Comparison of ENCODE assay signal across 10 mouse cellular contexts in the genomic region with DNA sequence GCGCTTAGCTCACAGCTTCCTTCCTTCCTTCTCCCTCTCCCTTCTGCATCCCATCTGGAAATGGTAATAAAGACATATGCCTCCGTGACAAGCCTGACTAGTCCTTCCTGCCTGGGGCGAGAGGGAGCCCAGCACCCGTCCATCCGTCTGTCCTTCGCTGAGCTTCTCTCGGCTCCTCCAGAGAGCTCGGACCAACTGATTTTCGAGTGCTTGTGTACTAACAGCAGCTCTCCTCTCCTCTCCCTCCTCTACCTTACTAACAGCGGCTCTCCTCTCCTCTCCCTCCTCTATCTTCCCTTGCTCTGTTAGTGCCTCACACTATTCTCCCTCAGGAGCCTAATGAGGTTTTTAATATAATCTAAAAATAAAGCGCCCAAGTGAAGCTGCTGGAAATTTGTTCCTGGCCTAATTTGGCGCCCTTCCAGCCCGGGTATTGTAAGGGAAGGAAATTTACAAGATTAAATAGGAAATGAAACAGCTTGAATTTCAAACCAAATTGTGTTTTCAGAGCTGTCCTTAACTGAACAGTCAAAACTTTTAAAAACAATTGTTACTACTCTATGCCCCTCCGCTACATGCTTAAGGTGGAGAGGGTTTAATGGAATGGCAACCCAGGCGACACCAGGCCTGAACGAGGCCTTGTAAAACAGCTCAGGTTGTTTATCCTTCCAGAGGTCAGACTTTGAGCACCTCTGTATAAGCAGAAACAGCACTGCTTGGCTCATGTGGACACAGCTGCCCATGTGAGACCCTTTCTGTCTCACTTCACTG. TPM values are rescaled to one million over a fixed set of nuclear protein-coding genes. Genes with fewer than 3 reads are reported as not detected.
A peak's percentile ranks its signal among the peaks of the same experiment; 100 is the strongest.
DNase-seq lines count a peak whose midpoint lies in the region; ATAC-seq and TF ChIP-seq lines count a peak whose summit lies in the region.
"Had no signal": no experiment of that assay in that cellular context is flagged by ENCODE, and none has a peak within 500 bp of the region (broad histone marks: within the 10 kb centered on the region; RNA-seq: fewer than 3 reads in every experiment).

No protein-coding gene starts in this region.

- no peaks in the 10 kb centered on the region for H3K4me1 ChIP-seq in lung, embryonic 14.5 days (ENCODE audit: insufficient read depth)
- H3K4me1 ChIP-seq in lung, adult 2 months (ENCODE audit: control insufficient read depth, insufficient read depth, low read length), result no peaks in the 10 kb centered on the region
- peaks cover 35% of the 10 kb centered on the region for H3K4me1 ChIP-seq in neural tube, embryonic 15.5 days

- ATAC-seq in lung, embryonic 14.5 days (ENCODE audit: insufficient read depth), result peak; percentile 38
- peak; percentile 61 for ATAC-seq in neural tube, embryonic 15.5 days (ENCODE audit: low FRiP score)
- ATAC-seq in megakaryocyte progenitor cell, adult 5-6 weeks (replicated peaks; ENCODE audit: poor library complexity), result no peak

- peaks cover 68% of the 10 kb centered on the region for H3K36me3 ChIP-seq in lung, embryonic 14.5 days (ENCODE audit: insufficient read depth)
- peaks cover 32% of the 10 kb centered on the region for H3K36me3 ChIP-seq in neural tube, embryonic 15.5 days

- WGBS in lung, embryonic 14.5 days, result 58% methylated on average over 16 of the region's 16 CpGs
- 50% methylated on average over 16 of the region's 16 CpGs for WGBS in lung, adult 2 months
- WGBS in neural tube, embryonic 15.5 days, result 45% methylated on average over 16 of the region's 16 CpGs

- intact Hi-C loops in left cerebral cortex, postnatal 4 days (cut with DNase I), result no loop called here

- H3K4me3 ChIP-seq in lung, embryonic 14.5 days (ENCODE audit: low read depth, low read length), result no peak overlapping the region
- H3K4me3 ChIP-seq in lung, adult 2 months (replicated peaks; ENCODE audit: extremely low read depth, low read depth, low read length), result no peak overlapping the region
- no peak overlapping the region for H3K4me3 ChIP-seq in neural tube, embryonic 15.5 days (replicated peaks)

- H3K9me3 ChIP-seq in lung, embryonic 14.5 days (ENCODE audit: low read depth, low read length), result no peaks in the 10 kb centered on the region
- H3K9me3 ChIP-seq in neural tube, embryonic 15.5 days (replicated peaks), result no peaks in the 10 kb centered on the region

- no peaks in the 10 kb centered on the region for H3K27me3 ChIP-seq in lung, embryonic 14.5 days (ENCODE audit: insufficient read depth, low read length)
- no peaks in the 10 kb centered on the region for H3K27me3 ChIP-seq in neural tube, embryonic 15.5 days (replicated peaks)

- no peak for TF ChIP-seq CTCF in lung, embryonic 14.5 days (IDR thresholded peaks at IDR 0.05; ENCODE audit: low read depth)
- TF ChIP-seq CTCF in lung, adult 2 months (IDR thresholded peaks at IDR 0.05; ENCODE audit: insufficient read depth, low read length), result no peak

- H3K9ac ChIP-seq in lung, embryonic 14.5 days, result no peak overlapping the region
- no peak overlapping the region for H3K9ac ChIP-seq in neural tube, embryonic 15.5 days (replicated peaks)

- peak; percentile 34 for DNase-seq in adrenal gland, postnatal 10 days
- DNase-seq in adrenal gland, adult 8-10 months, result no peak
- DNase-seq in lung, embryonic 14.5 days, result peak; percentile 41
- DNase-seq in lung, adult 2 months, result no peak
- DNase-seq in kidney, adult 11 months, result peak; percentile 11
- DNase-seq in left cerebral cortex, postnatal 4 days, result no peak

- H3K4me2 ChIP-seq in lung, embryonic 14.5 days, result no peak overlapping the region
- no peak overlapping the region for H3K4me2 ChIP-seq in neural tube, embryonic 15.5 days

- TF ChIP-seq POLR2A in lung, adult 2 months (IDR thresholded peaks at IDR 0.05; ENCODE audit: borderline replicate concordance, extremely low read depth, low read depth, low read length), result no peak

- peak overlapping the region; percentile 52; the same call in 1 of the 2 replicates for H3K27ac ChIP-seq in lung, embryonic 14.5 days (ENCODE audit: low read depth)
- peak overlapping the region; percentile 60 for H3K27ac ChIP-seq in neural tube, embryonic 15.5 days (replicated peaks)

RNA-seq across cellular contexts. Expression of a gene that starts 16.9 kb away (rescaled TPM):
- total RNA-seq in adrenal gland, postnatal 10 days (2021), result not detected
- under 1 TPM in 1 of 4 experiments, not detected in 3; 0.32 TPM for total RNA-seq in adrenal gland, adult 8-10 months (2022)
- not detected in 2 replicates for polyA plus RNA-seq in lung, embryonic 14.5 days (2014; fragmentation: Nextera tagmentation; extraction: Ambion mirVana)
- polyA plus RNA-seq in lung, adult 2 months (2012; rRNA removed), result not detected in 2 replicates
- polyA plus RNA-seq in neural tube, embryonic 15.5 days (2015; fragmentation: Nextera tagmentation; extraction: Ambion mirVana), result not detected in 2 replicates
- not detected for total RNA-seq in left cerebral cortex, postnatal 4 days (2021)
- not detected in 2 replicates for total RNA-seq in megakaryocyte progenitor cell, adult 5-6 weeks (2015)
- not detected in 2 replicates for total RNA-seq in megakaryocyte progenitor cell, adult 5-6 weeks (2017)
- total RNA-seq: hematopoietic stem cell, adult 5-6 weeks had no signal
- polyA plus RNA-seq: neural tube, embryonic 11.5 days had no signal

RNA-seq across cellular contexts. Expression of a gene that starts 35.0 kb away (rescaled TPM):
- total RNA-seq in adrenal gland, postnatal 10 days (2021), result 100 to 1,000 TPM; 132 to 136 TPM
- total RNA-seq in adrenal gland, adult 8-10 months (2022), result 100 to 1,000 TPM; 156 to 208 (median 192) TPM
- polyA plus RNA-seq in lung, embryonic 14.5 days (2014; fragmentation: Nextera tagmentation; extraction: Ambion mirVana), result 8.8 and 13.1 TPM in 2 replicates
- 13.3 and 16.8 TPM in 2 replicates for polyA plus RNA-seq in lung, adult 2 months (2012; rRNA removed)
- polyA plus RNA-seq in neural tube, embryonic 15.5 days (2015; fragmentation: Nextera tagmentation; extraction: Ambion mirVana), result 16.4 and 19.9 TPM in 2 replicates
- total RNA-seq in left cerebral cortex, postnatal 4 days (2021), result 10 to 100 TPM; 84.7 to 94.7 TPM
- 8.1 and 9.1 TPM in 2 replicates for total RNA-seq in megakaryocyte progenitor cell, adult 5-6 weeks (2015)
- 62.1 and 62.5 TPM in 2 replicates for total RNA-seq in megakaryocyte progenitor cell, adult 5-6 weeks (2017)

RNA-seq across cellular contexts. Expression of a gene that starts 42.7 kb away (rescaled TPM):
- 10 to 100 TPM; 28.3 to 29.8 TPM for total RNA-seq in adrenal gland, postnatal 10 days (2021)
- 10 to 100 TPM; 33.4 to 44.1 (median 37.5) TPM for total RNA-seq in adrenal gland, adult 8-10 months (2022)
- 34.1 and 34.7 TPM in 2 replicates for polyA plus RNA-seq in lung, embryonic 14.5 days (2014; fragmentation: Nextera tagmentation; extraction: Ambion mirVana)
- 27.3 and 51.1 TPM in 2 replicates for polyA plus RNA-seq in lung, adult 2 months (2012; rRNA removed)
- 30.9 and 32.7 TPM in 2 replicates for polyA plus RNA-seq in neural tube, embryonic 15.5 days (2015; fragmentation: Nextera tagmentation; extraction: Ambion mirVana)
- 10 to 100 TPM; 25.5 to 27.8 TPM for total RNA-seq in left cerebral cortex, postnatal 4 days (2021)
- total RNA-seq in megakaryocyte progenitor cell, adult 5-6 weeks (2015), result 9.9 and 10.2 TPM in 2 replicates
- total RNA-seq in megakaryocyte progenitor cell, adult 5-6 weeks (2017), result 6.8 and 7.3 TPM in 2 replicates

Comparison
In these comparisons a context has a peak if more than half of its experiments do, and no peak if none do; other contexts are left out.
1. DNase-seq: peak in adrenal gland, postnatal 10 days (single experiment), lung, embryonic 14.5 days (single experiment) and kidney, adult 11 months (single experiment); none in adrenal gland, adult 8-10 months (single experiment), lung, adult 2 months (single experiment) and left cerebral cortex, postnatal 4 days (single experiment).